Mouse (Mus musculus) spleen, adult 2 months (tissue): ENCODE results near the gene Ppp1r1b.

Experiments
- CTCF ChIP-seq: fragments of 200-500 bp; IDR thresholded peaks from 2 replicates; pipeline ENCODE4 v1.5.1; 2011; ENCODE audit warnings: mild to moderate bottlenecking, inconsistent platforms; ENCODE audit not compliant: insufficient read depth, insufficient read length, insufficient replicate concordance; ENCODE audit errors: extremely low read depth
- POLR2A ChIP-seq: fragments of 200-500 bp; IDR thresholded peaks from 2 replicates; pipeline ENCODE4 v1.6.1; 2011; ENCODE audit warnings: low read depth, low read length, inconsistent platforms

DNA sequence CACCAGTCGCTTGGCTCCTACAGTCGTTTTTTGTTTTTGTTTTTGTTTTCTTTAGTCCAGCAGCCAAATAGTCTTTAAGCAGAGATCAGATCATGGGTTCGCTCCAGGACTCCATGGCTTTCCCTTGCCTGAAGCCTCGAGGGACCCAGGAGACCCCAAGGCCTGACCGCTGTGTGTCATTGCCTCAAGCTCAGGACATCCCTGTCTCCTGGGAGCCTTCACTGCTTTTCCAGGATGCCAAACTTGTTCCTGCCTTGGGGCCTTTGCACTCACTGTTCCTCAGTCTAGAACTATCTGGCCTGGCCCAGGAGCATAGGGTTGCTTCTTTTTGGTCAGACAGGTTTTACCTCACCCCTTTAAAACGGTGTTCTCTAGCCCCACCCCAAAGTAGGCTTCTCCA lies 58.4 kb downstream of the Ppp1r1b start:
- no peak for TF ChIP-seq POLR2A
- no peak for TF ChIP-seq CTCF
